Mouse (Mus musculus) lung, postnatal 4 days (tissue): ENCODE results near the gene Gm11569.
"Not testable (repeated sequence)": the region's sequence is repeated elsewhere in the genome, so short reads cannot be mapped to it uniquely, and the experiment has no call there.

Source experiments
- DNase-seq, 2 experiments: peaks; one replicate each; pipeline ENCODE4 v3.0.0; 2021

Gene Gm11569

GRCm38 (mm10) chr11:99798832-99799231 is at the start of gene Gm11569:
Gene Gm11569, minus strand, starts transcription at chr11:99798932.
- not testable (repeated sequence) for DNase-seq

GRCm38 (mm10) chr11:99846746-99847145 is 48.0 kb upstream of the Gm11569 start:
- no peak for DNase-seq

- DNase-seq, result no peak
Observed at GRCm38 (mm10) chr11:99842185-99842584, 43.5 kb upstream of the Gm11569 start.

DNA sequence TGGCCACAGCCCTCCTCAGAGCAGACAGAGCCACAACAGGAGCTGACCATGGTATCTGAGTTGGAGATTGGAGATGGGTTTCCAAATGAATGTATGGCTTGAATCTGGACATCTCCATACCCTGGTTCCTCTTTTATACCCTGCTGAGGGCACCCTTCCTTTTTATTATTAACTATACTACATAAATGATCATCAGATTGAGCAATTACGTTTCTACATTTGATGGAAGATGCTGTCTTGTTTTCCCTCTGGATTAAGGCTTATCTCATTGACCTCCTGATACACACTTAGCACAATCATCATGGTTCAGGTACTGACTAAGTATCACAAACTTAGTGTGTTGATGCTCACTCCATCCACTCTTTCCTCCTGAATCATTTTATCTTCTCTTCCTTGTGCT is 39.2 kb upstream of the Gm11569 start, which contains the start of gene 2300003K06Rik:
TSS of gene 2300003K06Rik (minus strand) at position 101 of the 400 bp plus-strand sequence.
- DNase-seq, result no peak

DNA sequence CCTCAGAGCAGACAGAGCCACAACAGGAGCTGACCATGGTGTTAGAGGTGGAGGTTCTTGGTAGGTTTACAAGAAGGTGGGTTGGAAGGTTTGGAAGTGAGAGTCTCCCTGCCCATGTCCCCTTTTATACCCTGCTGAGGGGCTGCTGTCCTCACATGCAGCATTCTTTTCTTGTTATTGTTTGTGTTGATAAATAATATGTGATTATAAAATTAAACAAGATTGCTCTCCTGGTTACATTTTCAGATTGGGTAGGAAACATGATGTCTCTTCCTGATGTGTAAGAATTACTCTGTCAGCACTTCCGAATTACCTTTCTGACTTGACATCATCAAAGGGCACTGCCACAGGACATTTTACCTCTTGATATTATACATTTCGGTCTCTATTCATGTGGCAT is 16.8 kb upstream of the Gm11569 start, which contains the start of gene Gm11564:
TSS of gene Gm11564 (minus strand) at position 101 of the 400 bp plus-strand sequence.
- not testable (repeated sequence) for DNase-seq

- not testable (repeated sequence) for DNase-seq
Observed at GRCm38 (mm10) chr11:99809792-99810191, 11.1 kb upstream of the Gm11569 start, which contains the start of gene Krtap4-13. Gene Krtap4-13, minus strand, starts transcription at chr11:99809892.

DNA sequence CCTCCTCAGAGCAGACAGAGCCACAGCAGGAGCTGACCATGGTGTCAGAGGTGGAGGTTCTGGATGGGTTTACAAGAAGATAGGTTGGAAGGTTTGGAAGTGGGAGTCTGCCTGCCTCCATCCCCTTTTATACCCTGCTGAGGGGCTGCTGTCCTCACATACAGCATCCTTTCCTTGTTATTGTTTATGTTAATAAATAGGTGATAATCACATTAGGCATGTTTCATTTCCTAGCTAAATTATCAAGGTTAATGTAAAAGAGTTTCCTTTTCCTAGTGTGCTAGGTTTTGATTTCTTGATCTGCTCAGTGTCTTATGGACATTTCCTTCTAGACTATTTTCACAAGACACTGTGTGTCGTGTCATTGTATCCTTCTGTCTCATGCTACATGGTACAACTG is 5.6 kb upstream of the Gm11569 start, which contains the start of gene Gm11554:
TSS of gene Gm11554 (minus strand) at position 101 of the 400 bp plus-strand sequence.
- DNase-seq, result not testable (repeated sequence)

GRCm38 (mm10) chr11:99793367-99793766 is 5.4 kb downstream of the Gm11569 start, which contains the start of gene Gm11596:
Gene Gm11596, minus strand, starts transcription at chr11:99793467.
- no peak for DNase-seq

DNA sequence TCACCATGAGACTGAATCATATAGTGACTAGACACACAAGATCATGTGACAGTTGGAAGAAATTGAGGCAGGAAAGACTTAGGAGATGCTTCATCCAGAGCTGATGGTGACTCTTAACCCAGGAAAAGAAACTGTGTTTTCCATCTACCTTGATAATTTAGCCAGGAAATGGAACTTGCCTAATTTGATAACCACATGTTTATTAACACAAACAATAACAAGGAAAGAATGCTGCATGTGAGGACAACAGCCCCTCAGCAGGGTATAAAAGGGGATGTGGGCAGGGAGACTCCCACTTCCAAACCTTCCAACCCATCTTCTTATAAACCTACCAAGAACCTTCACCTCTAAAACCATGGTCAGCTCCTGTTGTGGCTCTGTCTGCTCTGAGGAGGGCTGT is 13.8 kb downstream of the Gm11569 start, which contains the start of gene Krtap4-9:
TSS of gene Krtap4-9 (plus strand) at position 301 of the 400 bp plus-strand sequence.
- not testable (repeated sequence) for DNase-seq

- no peak for DNase-seq
Observed at GRCm38 (mm10) chr11:99780604-99781003, 18.1 kb downstream of the Gm11569 start, which contains the start of gene Krtap4-8. Gene Krtap4-8, minus strand, starts transcription at chr11:99780704.

DNA sequence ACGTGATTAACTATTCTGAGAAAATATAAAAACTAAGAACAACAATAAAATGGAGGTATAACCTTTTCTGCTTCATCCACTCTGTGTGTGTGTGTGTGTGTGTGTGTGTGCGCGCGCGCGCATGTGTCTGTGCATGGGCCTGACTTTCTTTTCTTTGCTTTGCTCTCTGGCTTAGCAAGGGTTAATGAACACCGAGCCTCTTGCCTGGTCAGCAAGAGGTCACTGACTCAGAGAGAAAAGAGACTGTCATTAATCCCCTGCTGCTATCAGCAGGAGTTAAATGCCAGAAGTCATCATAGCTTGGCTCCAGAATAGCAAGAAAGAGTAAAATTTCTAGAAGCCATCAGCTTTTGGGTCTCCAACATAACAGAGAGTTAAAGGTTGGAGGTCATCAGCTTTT is 20.3 kb downstream of the Gm11569 start:
- DNase-seq, result no peak

GRCm38 (mm10) chr11:99772813-99773212 is 25.9 kb downstream of the Gm11569 start, which contains the start of gene Gm11595:
Gene Gm11595, minus strand, starts transcription at chr11:99772913.
- not testable (repeated sequence) for DNase-seq

GRCm38 (mm10) chr11:99768410-99768809 is 30.3 kb downstream of the Gm11569 start:
- no peak for DNase-seq

DNA sequence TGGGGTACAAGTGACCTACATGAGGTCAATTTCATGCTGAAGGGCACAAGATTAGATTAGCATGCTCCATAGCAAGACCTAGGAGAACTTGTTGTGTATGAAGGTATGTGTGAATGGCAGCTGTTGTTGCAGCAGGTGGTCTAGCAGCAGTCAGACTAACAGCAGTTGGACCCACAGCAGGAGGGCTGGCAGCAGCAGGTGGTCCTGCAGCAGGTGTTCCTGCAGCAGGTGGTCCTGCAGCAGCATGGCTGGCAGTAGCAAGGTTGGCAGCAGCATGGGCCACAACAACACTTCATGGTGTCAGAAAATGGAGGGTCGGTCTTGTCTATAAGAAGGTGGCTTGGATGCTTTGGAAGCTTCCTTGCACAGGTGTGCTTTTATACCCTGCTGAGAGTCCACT is 39.9 kb downstream of the Gm11569 start:
- no peak for DNase-seq
